ENCODE assay signal across 8 mouse cellular contexts in the genomic region with DNA sequence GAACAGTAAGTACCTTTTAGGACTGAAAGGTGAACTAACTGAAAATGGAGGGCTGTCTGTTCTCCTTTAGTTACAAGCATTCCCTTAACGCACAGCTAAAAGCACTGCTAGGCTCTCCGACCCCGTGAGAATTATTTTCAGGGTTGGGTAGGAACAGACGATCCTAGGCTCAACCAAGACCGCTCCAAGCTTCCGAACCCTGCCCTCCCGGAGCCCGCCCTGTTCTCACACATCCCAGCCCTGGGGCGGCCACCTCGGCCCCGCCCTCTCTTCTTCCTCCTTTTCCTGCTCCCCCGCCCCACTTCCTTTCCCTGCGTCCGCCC. TPM values are rescaled to one million over a fixed set of nuclear protein-coding genes. Genes with fewer than 3 reads are reported as not detected.
DNase-seq lines count a peak whose midpoint lies in the region; ATAC-seq lines count a peak whose summit lies in the region.

A gene (plus strand): TSS at position 307 of the 323 bp plus-strand sequence.

- H3K4me3 ChIP-seq in kidney, embryonic 16.5 days (ENCODE audit: low read length), result peak within 1 kb of the TSS; percentile 95
- peak within 1 kb of the TSS; percentile 96 for H3K4me3 ChIP-seq in forebrain, embryonic 16.5 days (replicated peaks; ENCODE audit: low read length)
- H3K4me3 ChIP-seq in hindbrain, embryonic 13.5 days, result peak within 1 kb of the TSS; percentile 99
- H3K4me3 ChIP-seq in liver, embryonic 12.5 days, result peak within 1 kb of the TSS; percentile 96
- H3K4me3 ChIP-seq in stomach, embryonic 16.5 days (replicated peaks; ENCODE audit: low read length), result peak within 1 kb of the TSS; percentile 96

- peak within 1 kb of the TSS; percentile 96 for H3K27ac ChIP-seq in kidney, embryonic 16.5 days (ENCODE audit: low read length)
- H3K27ac ChIP-seq in forebrain, embryonic 16.5 days (ENCODE audit: low read length), result peak within 1 kb of the TSS; percentile 90
- peak within 1 kb of the TSS; percentile 95 for H3K27ac ChIP-seq in hindbrain, embryonic 13.5 days
- H3K27ac ChIP-seq in liver, embryonic 12.5 days, result peak within 1 kb of the TSS; percentile 96
- peak within 1 kb of the TSS; percentile 99 for H3K27ac ChIP-seq in stomach, embryonic 16.5 days (ENCODE audit: low read length)

- peak within 1 kb of the TSS; percentile 96 for H3K9ac ChIP-seq in kidney, embryonic 16.5 days (replicated peaks; ENCODE audit: low read length)
- peak within 1 kb of the TSS; percentile 87 for H3K9ac ChIP-seq in forebrain, embryonic 16.5 days (replicated peaks; ENCODE audit: low read depth, low read length)
- peak within 1 kb of the TSS; percentile 97 for H3K9ac ChIP-seq in hindbrain, embryonic 13.5 days
- H3K9ac ChIP-seq in liver, embryonic 12.5 days, result peak within 1 kb of the TSS; percentile 96
- peak within 1 kb of the TSS; percentile 96 for H3K9ac ChIP-seq in stomach, embryonic 16.5 days (ENCODE audit: low read length)

- H3K4me2 ChIP-seq in kidney, embryonic 16.5 days (replicated peaks; ENCODE audit: low read depth, low read length), result peak within 1 kb of the TSS; percentile 79
- peak within 1 kb of the TSS; percentile 71 for H3K4me2 ChIP-seq in forebrain, embryonic 16.5 days (ENCODE audit: low read length)
- H3K4me2 ChIP-seq in hindbrain, embryonic 13.5 days, result peak within 1 kb of the TSS; percentile 80
- peak within 1 kb of the TSS; percentile 77 for H3K4me2 ChIP-seq in liver, embryonic 12.5 days
- peak within 1 kb of the TSS; percentile 78 for H3K4me2 ChIP-seq in stomach, embryonic 16.5 days (ENCODE audit: low read depth, low read length)

- no peak for DNase-seq in kidney, adult 11 months
- no peak for DNase-seq in adrenal gland, adult 2 months
- no peak for DNase-seq in ovary, postnatal 14 days (ENCODE audit: low spot score)

- 0% methylated on average over 12 of the region's 14 CpGs for WGBS in kidney, embryonic 16.5 days
- 0% methylated on average over 12 of the region's 14 CpGs for WGBS in forebrain, embryonic 16.5 days
- under 1% methylated on average over 12 of the region's 14 CpGs for WGBS in hindbrain, embryonic 13.5 days
- WGBS in liver, embryonic 12.5 days (ENCODE audit: insufficient replicate concordance), result 2% methylated on average over 14 of the region's 14 CpGs
- WGBS in stomach, embryonic 16.5 days, result under 1% methylated on average over 13 of the region's 14 CpGs

- H3K27me3 ChIP-seq in kidney, embryonic 16.5 days (ENCODE audit: insufficient read depth, low read length), result no peaks in the 10 kb centered on the region
- H3K27me3 ChIP-seq in forebrain, embryonic 16.5 days (replicated peaks; ENCODE audit: control insufficient read depth, insufficient read depth, low read length), result no peaks in the 10 kb centered on the region
- H3K27me3 ChIP-seq in hindbrain, embryonic 13.5 days, result no peaks in the 10 kb centered on the region
- no peaks in the 10 kb centered on the region for H3K27me3 ChIP-seq in liver, embryonic 12.5 days (replicated peaks)
- H3K27me3 ChIP-seq in stomach, embryonic 16.5 days (ENCODE audit: control insufficient read depth, insufficient read depth, low read length), result no peaks in the 10 kb centered on the region

- H3K4me1 ChIP-seq in kidney, embryonic 16.5 days (ENCODE audit: insufficient read depth, low read length), result peaks cover 18% of the 10 kb centered on the region; the same call in 1 of the 2 replicates
- H3K4me1 ChIP-seq in forebrain, embryonic 16.5 days (replicated peaks; ENCODE audit: control insufficient read depth, insufficient read depth, low read length), result peaks cover 24% of the 10 kb centered on the region
- H3K4me1 ChIP-seq in hindbrain, embryonic 13.5 days (replicated peaks), result peaks cover 37% of the 10 kb centered on the region
- peaks cover 37% of the 10 kb centered on the region for H3K4me1 ChIP-seq in liver, embryonic 12.5 days
- peaks cover 22% of the 10 kb centered on the region for H3K4me1 ChIP-seq in stomach, embryonic 16.5 days (ENCODE audit: control insufficient read depth, insufficient read depth, low read length)

- no peak for ATAC-seq in kidney, embryonic 16.5 days (ENCODE audit: low FRiP score, low TSS enrichment)
- no peak for ATAC-seq in forebrain, embryonic 16.5 days
- ATAC-seq in hindbrain, embryonic 13.5 days (ENCODE audit: low FRiP score), result no peak
- no peak for ATAC-seq in liver, embryonic 12.5 days
- no peak for ATAC-seq in stomach, embryonic 16.5 days (ENCODE audit: insufficient read depth, low FRiP score)

- no peaks in the 10 kb centered on the region for H3K36me3 ChIP-seq in kidney, embryonic 16.5 days (ENCODE audit: insufficient read depth, low read length)
- H3K36me3 ChIP-seq in forebrain, embryonic 16.5 days (ENCODE audit: control insufficient read depth, insufficient read depth), result 0 out of 2 replicates have a peak, but pooled peaks cover 5% of the 10 kb centered on the region
- H3K36me3 ChIP-seq in hindbrain, embryonic 13.5 days, result peaks cover 6% of the 10 kb centered on the region; the same call in 1 of the 2 replicates
- peaks cover 19% of the 10 kb centered on the region for H3K36me3 ChIP-seq in liver, embryonic 12.5 days
- H3K36me3 ChIP-seq in stomach, embryonic 16.5 days (ENCODE audit: control insufficient read depth, insufficient read depth, low read length), result no peaks in the 10 kb centered on the region

- no peaks in the 10 kb centered on the region for H3K9me3 ChIP-seq in kidney, embryonic 16.5 days (ENCODE audit: low read length)
- H3K9me3 ChIP-seq in forebrain, embryonic 16.5 days (ENCODE audit: control insufficient read depth, low read length), result no peaks in the 10 kb centered on the region
- H3K9me3 ChIP-seq in hindbrain, embryonic 13.5 days, result no peaks in the 10 kb centered on the region
- H3K9me3 ChIP-seq in liver, embryonic 12.5 days (replicated peaks), result no peaks in the 10 kb centered on the region
- H3K9me3 ChIP-seq in stomach, embryonic 16.5 days (replicated peaks; ENCODE audit: control insufficient read depth, low read length), result no peaks in the 10 kb centered on the region

RNA-seq across cellular contexts. Expression of the gene that starts here (rescaled TPM):
- 297 and 300 TPM in 2 replicates for polyA plus RNA-seq in kidney, embryonic 16.5 days (2015; fragmentation: Nextera tagmentation; extraction: Ambion mirVana)
- 100 to 1,000 TPM; 260 to 298 TPM for total RNA-seq in adrenal gland, adult 2 months (2021)
- 66.5 and 75.4 TPM in 2 replicates for polyA plus RNA-seq in adrenal gland, adult 2 months (2012; rRNA removed)
- 453 and 463 TPM in 2 replicates for polyA plus RNA-seq in forebrain, embryonic 16.5 days (2015; fragmentation: Nextera tagmentation; extraction: Ambion mirVana)
- 434 and 443 TPM in 2 replicates for polyA plus RNA-seq in hindbrain, embryonic 13.5 days (2015; fragmentation: Nextera tagmentation; extraction: Ambion mirVana)
- 154 and 161 TPM in 2 replicates for polyA plus RNA-seq in liver, embryonic 12.5 days (2016; fragmentation: Nextera tagmentation; extraction: Ambion mirVana)
- 272 and 274 TPM in 2 replicates for polyA plus RNA-seq in stomach, embryonic 16.5 days (2015; fragmentation: Nextera tagmentation; extraction: Ambion mirVana)
